In the genomic region with DNA sequence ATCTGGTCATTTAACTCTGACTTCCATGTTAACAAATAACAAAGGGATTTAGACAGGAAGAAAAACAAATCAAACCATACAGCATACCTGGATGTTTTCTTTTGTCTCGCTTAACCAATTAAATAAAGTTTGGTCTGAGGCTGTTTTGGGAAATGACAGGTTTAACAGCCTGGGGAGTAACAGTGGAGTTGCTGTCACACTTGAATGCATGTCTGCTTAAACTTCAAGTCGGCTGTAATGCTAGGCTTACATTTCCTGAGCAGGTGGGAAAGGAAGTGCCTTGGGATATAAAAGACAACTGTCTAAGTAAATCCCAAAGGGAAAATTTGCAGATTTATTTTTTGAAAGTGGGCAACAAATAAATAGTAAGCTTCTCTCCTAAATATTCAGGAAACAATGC, we compare ENCODE assay signal across 25 mouse cellular contexts.
DNase-seq lines count a peak whose midpoint lies in the region; ATAC-seq and TF ChIP-seq lines count a peak whose summit lies in the region.
"Had no signal": no experiment of that assay in that cellular context is flagged by ENCODE, and none has a peak within 500 bp of the region (broad histone marks: within the 10 kb centered on the region; RNA-seq: fewer than 3 reads in every experiment).

No protein-coding gene starts in this region.

- H3K27me3 ChIP-seq in embryonic facial prominence, embryonic 14.5 days (replicated peaks; ENCODE audit: control insufficient read depth, insufficient read depth, low read length), result no peaks in the 10 kb centered on the region
- H3K27me3 ChIP-seq in embryonic facial prominence, embryonic 10.5 days (replicated peaks; ENCODE audit: low read depth, poor library complexity, severe bottlenecking), result no peaks in the 10 kb centered on the region
- H3K27me3 ChIP-seq in kidney, embryonic 14.5 days (ENCODE audit: control insufficient read depth, insufficient read depth, low read length), result no peaks in the 10 kb centered on the region
- H3K27me3 ChIP-seq in kidney, embryonic 16.5 days (ENCODE audit: insufficient read depth, low read length), result no peaks in the 10 kb centered on the region
- H3K27me3 ChIP-seq in midbrain, postnatal 0 days (ENCODE audit: insufficient read depth, low read length), result no peaks in the 10 kb centered on the region
- no peaks in the 10 kb centered on the region for H3K27me3 ChIP-seq in midbrain, embryonic 15.5 days (replicated peaks)
- H3K27me3 ChIP-seq: CH12.LX; embryonic facial prominence, embryonic 13.5 days; forebrain, embryonic 13.5 days; forebrain, embryonic 15.5 days; Patski had no signal

- no peaks in the 10 kb centered on the region for H3K9me3 ChIP-seq in embryonic facial prominence, embryonic 14.5 days (ENCODE audit: control insufficient read depth, low read length)
- H3K9me3 ChIP-seq in embryonic facial prominence, embryonic 10.5 days, result no peaks in the 10 kb centered on the region
- no peaks in the 10 kb centered on the region for H3K9me3 ChIP-seq in kidney, embryonic 14.5 days (ENCODE audit: control insufficient read depth, low read length)
- H3K9me3 ChIP-seq in kidney, embryonic 16.5 days (ENCODE audit: low read length), result no peaks in the 10 kb centered on the region
- H3K9me3 ChIP-seq in midbrain, postnatal 0 days (ENCODE audit: low read length), result no peaks in the 10 kb centered on the region
- H3K9me3 ChIP-seq in midbrain, embryonic 15.5 days, result no peaks in the 10 kb centered on the region
- H3K9me3 ChIP-seq: embryonic facial prominence, embryonic 13.5 days; forebrain, embryonic 13.5 days; forebrain, embryonic 15.5 days; G1E had no signal

- H3K4me3 ChIP-seq in embryonic facial prominence, embryonic 14.5 days (ENCODE audit: low read depth, low read length), result no peak overlapping the region
- H3K4me3 ChIP-seq in embryonic facial prominence, embryonic 10.5 days, result no peak overlapping the region
- no peak overlapping the region for H3K4me3 ChIP-seq in kidney, embryonic 14.5 days (ENCODE audit: low read length)
- no peak overlapping the region for H3K4me3 ChIP-seq in kidney, embryonic 16.5 days (ENCODE audit: low read length)
- H3K4me3 ChIP-seq in midbrain, postnatal 0 days (ENCODE audit: low read depth, low read length), result no peak overlapping the region
- H3K4me3 ChIP-seq in midbrain, embryonic 15.5 days, result no peak overlapping the region
- H3K4me3 ChIP-seq: embryonic facial prominence, embryonic 13.5 days; forebrain, embryonic 13.5 days; forebrain, embryonic 15.5 days had no signal

- ATAC-seq in embryonic facial prominence, embryonic 14.5 days (ENCODE audit: low read depth), result no peak
- ATAC-seq in kidney, embryonic 14.5 days (ENCODE audit: low FRiP score, low TSS enrichment), result peak; percentile 66; the same call in 1 of the 2 replicates
- ATAC-seq in kidney, embryonic 16.5 days (ENCODE audit: low FRiP score, low TSS enrichment), result peak; percentile 86; the same call in 1 of the 2 replicates
- ATAC-seq in midbrain, postnatal 0 days (ENCODE audit: low FRiP score), result no peak
- no peak for ATAC-seq in midbrain, embryonic 15.5 days (replicated peaks)
- ATAC-seq: activated CD4-positive, CD25-positive, alpha-beta regulatory T cell, adult 4 months; CD4-positive, CD25-positive, alpha-beta regulatory T cell, adult 4 months; forebrain, embryonic 13.5 days; forebrain, embryonic 15.5 days; Patski had no signal

- WGBS in embryonic facial prominence, embryonic 14.5 days, result 34% methylated on average over 2 of the region's 2 CpGs
- WGBS in embryonic facial prominence, embryonic 10.5 days, result 49% methylated on average over 2 of the region's 2 CpGs
- WGBS in kidney, embryonic 14.5 days, result 8% methylated on average over 2 of the region's 2 CpGs
- WGBS in kidney, embryonic 16.5 days, result 12% methylated on average over 2 of the region's 2 CpGs
- WGBS in midbrain, postnatal 0 days, result 53% methylated on average over 2 of the region's 2 CpGs
- WGBS in midbrain, embryonic 15.5 days, result 61% methylated on average over 2 of the region's 2 CpGs

- H3K9ac ChIP-seq in embryonic facial prominence, embryonic 14.5 days (ENCODE audit: low read depth, low read length), result no peak overlapping the region
- no peak overlapping the region for H3K9ac ChIP-seq in kidney, embryonic 14.5 days (ENCODE audit: low read depth, low read length)
- no peak overlapping the region for H3K9ac ChIP-seq in kidney, embryonic 16.5 days (replicated peaks; ENCODE audit: low read length)
- H3K9ac ChIP-seq in midbrain, postnatal 0 days (replicated peaks; ENCODE audit: low read length, poor library complexity, severe bottlenecking), result no peak overlapping the region
- H3K9ac ChIP-seq in midbrain, embryonic 15.5 days, result no peak overlapping the region
- H3K9ac ChIP-seq: embryonic facial prominence, embryonic 13.5 days; forebrain, embryonic 13.5 days; forebrain, embryonic 15.5 days had no signal

- no peak overlapping the region for H3K27ac ChIP-seq in embryonic facial prominence, embryonic 14.5 days (replicated peaks; ENCODE audit: low read depth, low read length)
- no peak overlapping the region for H3K27ac ChIP-seq in embryonic facial prominence, embryonic 10.5 days (replicated peaks)
- H3K27ac ChIP-seq in kidney, embryonic 14.5 days (ENCODE audit: low read depth, low read length), result no peak overlapping the region
- no peak overlapping the region for H3K27ac ChIP-seq in kidney, embryonic 16.5 days (ENCODE audit: low read length)
- H3K27ac ChIP-seq in midbrain, postnatal 0 days (ENCODE audit: low read depth, low read length), result no peak overlapping the region
- H3K27ac ChIP-seq in midbrain, embryonic 15.5 days, result no peak overlapping the region
- H3K27ac ChIP-seq: embryonic facial prominence, embryonic 13.5 days; forebrain, embryonic 13.5 days; forebrain, embryonic 15.5 days had no signal

- DNase-seq in embryonic facial prominence, embryonic 14.5 days (ENCODE audit: low spot score), result peak; percentile 11
- no peak for DNase-seq in embryonic facial prominence, embryonic 10.5 days (ENCODE audit: low spot score)
- no peak for DNase-seq in kidney, postnatal 36 days
- DNase-seq in kidney, adult 9 months, result no peak
- peak; percentile 5 for DNase-seq in midbrain, postnatal 0 days (ENCODE audit: low spot score)
- DNase-seq: adrenal gland, adult 8-10 months; adrenal gland, postnatal 14 days; adrenal gland, postnatal 36 days; B cell, adult 2 months; cerebellum, adult 11-12 months; cerebellum, adult 2 months; cerebellum, adult 9-10 months; cerebellum, postnatal 10 days; cerebellum, postnatal 25 days had no signal

- no peaks in the 10 kb centered on the region for H3K36me3 ChIP-seq in embryonic facial prominence, embryonic 14.5 days (ENCODE audit: control insufficient read depth, insufficient read depth, low read length)
- H3K36me3 ChIP-seq in embryonic facial prominence, embryonic 10.5 days (replicated peaks), result no peaks in the 10 kb centered on the region
- H3K36me3 ChIP-seq in kidney, embryonic 14.5 days (ENCODE audit: control insufficient read depth, insufficient read depth, low read length), result no peaks in the 10 kb centered on the region
- H3K36me3 ChIP-seq in kidney, embryonic 16.5 days (ENCODE audit: insufficient read depth, low read length), result no peaks in the 10 kb centered on the region
- H3K36me3 ChIP-seq in midbrain, postnatal 0 days (ENCODE audit: insufficient read depth, low read length), result no peaks in the 10 kb centered on the region
- H3K36me3 ChIP-seq in midbrain, embryonic 15.5 days (replicated peaks), result no peaks in the 10 kb centered on the region
- H3K36me3 ChIP-seq: embryonic facial prominence, embryonic 13.5 days; forebrain, embryonic 15.5 days; G1E had no signal

- no peaks in the 10 kb centered on the region for H3K4me1 ChIP-seq in embryonic facial prominence, embryonic 14.5 days (ENCODE audit: control insufficient read depth, insufficient read depth, low read length)
- no peaks in the 10 kb centered on the region for H3K4me1 ChIP-seq in embryonic facial prominence, embryonic 10.5 days
- 0 out of 2 replicates have a peak, but pooled peaks cover 3% of the 10 kb centered on the region for H3K4me1 ChIP-seq in kidney, embryonic 14.5 days (ENCODE audit: control insufficient read depth, insufficient read depth, low read length)
- H3K4me1 ChIP-seq in kidney, embryonic 16.5 days (ENCODE audit: insufficient read depth, low read length), result peaks cover 5% of the 10 kb centered on the region
- H3K4me1 ChIP-seq in midbrain, postnatal 0 days (ENCODE audit: insufficient read depth, low read length), result no peaks in the 10 kb centered on the region
- no peaks in the 10 kb centered on the region for H3K4me1 ChIP-seq in midbrain, embryonic 15.5 days
- H3K4me1 ChIP-seq: embryonic facial prominence, embryonic 13.5 days; forebrain, embryonic 13.5 days; forebrain, embryonic 15.5 days had no signal

- TF ChIP-seq CTCF in midbrain, postnatal 0 days (IDR thresholded peaks at IDR 0.05), result no peak

- no peak overlapping the region for H3K4me2 ChIP-seq in embryonic facial prominence, embryonic 14.5 days (ENCODE audit: low read depth, low read length)
- H3K4me2 ChIP-seq in kidney, embryonic 14.5 days (replicated peaks; ENCODE audit: low read depth, low read length), result no peak overlapping the region
- no peak overlapping the region for H3K4me2 ChIP-seq in kidney, embryonic 16.5 days (replicated peaks; ENCODE audit: low read depth, low read length)
- H3K4me2 ChIP-seq in midbrain, postnatal 0 days (ENCODE audit: low read depth, low read length, poor library complexity, severe bottlenecking), result no peak overlapping the region
- H3K4me2 ChIP-seq in midbrain, embryonic 15.5 days, result no peak overlapping the region
- H3K4me2 ChIP-seq: embryonic facial prominence, embryonic 13.5 days; forebrain, embryonic 13.5 days; forebrain, embryonic 15.5 days had no signal

Comparison
In these comparisons a context has a peak if more than half of its experiments do, and no peak if none do; other contexts are left out.
1. DNase-seq: peak in embryonic facial prominence, embryonic 14.5 days (single experiment) and midbrain, postnatal 0 days (single experiment); none in embryonic facial prominence, embryonic 10.5 days (single experiment), kidney, postnatal 36 days (0 of 2) and kidney, adult 9 months (single experiment).
2. ATAC-seq: peak in kidney, embryonic 14.5 days (single experiment) and kidney, embryonic 16.5 days (single experiment); none in embryonic facial prominence, embryonic 14.5 days (single experiment), midbrain, postnatal 0 days (single experiment) and midbrain, embryonic 15.5 days (single experiment).